Mouse (Mus musculus): ENCODE data around the gene Pimreg.

The Pimreg gene

GRCm38 (mm10) chr11:72041768-72042607 is at the start of gene Pimreg:
Gene Pimreg, plus strand, starts transcription at chr11:72042032.
- peak; percentile 84 for DNase-seq (ENCODE audit: low spot score)

- DNase-seq (ENCODE audit: low spot score), result no peak
These were observed 49.4 kb upstream of the Pimreg start for GRCm38 (mm10) chr11:71992438-71992837.

- peak; percentile 78 for DNase-seq (ENCODE audit: low spot score)
These were observed 45.8 kb upstream of the Pimreg start for GRCm38 (mm10) chr11:71995968-71996511.

- no peak for DNase-seq (ENCODE audit: low spot score)
These were observed 45.0 kb upstream of the Pimreg start for GRCm38 (mm10) chr11:71996805-71997204.

GRCm38 (mm10) chr11:72000194-72000593 is 41.6 kb upstream of the Pimreg start:
- no peak for DNase-seq (ENCODE audit: low spot score)

GRCm38 (mm10) chr11:72002138-72002853 is 39.5 kb upstream of the Pimreg start:
- DNase-seq (ENCODE audit: low spot score), result peak; percentile 48

- no peak for DNase-seq (ENCODE audit: low spot score)
These were observed 38.7 kb upstream of the Pimreg start for GRCm38 (mm10) chr11:72003171-72003570.

GRCm38 (mm10) chr11:72005547-72005946 is 36.3 kb upstream of the Pimreg start:
- no peak for DNase-seq (ENCODE audit: low spot score)

- no peak for DNase-seq (ENCODE audit: low spot score)
These were observed 31.5 kb upstream of the Pimreg start for GRCm38 (mm10) chr11:72010367-72010766.

GRCm38 (mm10) chr11:72010940-72011722 is 30.7 kb upstream of the Pimreg start:
- peak; percentile 27 for DNase-seq (ENCODE audit: low spot score)

GRCm38 (mm10) chr11:72011955-72012354 is 29.9 kb upstream of the Pimreg start:
- no peak for DNase-seq (ENCODE audit: low spot score)

GRCm38 (mm10) chr11:72014674-72015073 is 27.2 kb upstream of the Pimreg start:
- no peak for DNase-seq (ENCODE audit: low spot score)

GRCm38 (mm10) chr11:72016518-72017252 is 25.1 kb upstream of the Pimreg start:
- no peak for DNase-seq (ENCODE audit: low spot score)

- no peak for DNase-seq (ENCODE audit: low spot score)
These were observed 24.6 kb upstream of the Pimreg start for GRCm38 (mm10) chr11:72017253-72017601.

GRCm38 (mm10) chr11:72021015-72021414 is 20.8 kb upstream of the Pimreg start:
- DNase-seq (ENCODE audit: low spot score), result no peak

- no peak for DNase-seq (ENCODE audit: low spot score)
These were observed 19.0 kb upstream of the Pimreg start for GRCm38 (mm10) chr11:72022827-72023226.

- no peak for DNase-seq (ENCODE audit: low spot score)
These were observed 18.3 kb upstream of the Pimreg start for GRCm38 (mm10) chr11:72023581-72023980.

- DNase-seq (ENCODE audit: low spot score), result peak; percentile 80
These were observed 17.5 kb upstream of the Pimreg start for GRCm38 (mm10) chr11:72024193-72024781.

- DNase-seq (ENCODE audit: low spot score), result no peak
These were observed 16.0 kb upstream of the Pimreg start for GRCm38 (mm10) chr11:72025843-72026242.

GRCm38 (mm10) chr11:72026516-72026915 is 15.3 kb upstream of the Pimreg start:
- DNase-seq (ENCODE audit: low spot score), result no peak

GRCm38 (mm10) chr11:72027836-72028235 is 14.0 kb upstream of the Pimreg start:
- no peak for DNase-seq (ENCODE audit: low spot score)

Measured in urinary bladder, postnatal 14 days (tissue).